Mouse (Mus musculus): Measurements from ENCODE around the gene Sod2. TPM values are rescaled to one million over a fixed set of nuclear protein-coding genes. Genes with fewer than 3 reads are reported as not detected.
"Not testable (repeated sequence)": the region's sequence is repeated elsewhere in the genome, so short reads cannot be mapped to it uniquely, and the experiment has no call there.

Gene Sod2
- polyA plus RNA-seq, 1 experiment from 2014 or later, result 120 TPM

GRCm38 (mm10) chr17:13060804-13061203, 54.2 kb downstream of the Sod2 start, which contains the start of gene Tcp10b:
Gene Tcp10b (plus strand): TSS chr17:13061104.
- not testable (repeated sequence) for ATAC-seq; H3K9ac ChIP-seq (replicated peaks; ENCODE audit: low read depth, low read length); H3K27me3 ChIP-seq (replicated peaks; ENCODE audit: control insufficient read depth, insufficient read depth, low read length); H3K36me3 ChIP-seq (ENCODE audit: control insufficient read depth, insufficient read depth); H3K4me1 ChIP-seq (replicated peaks; ENCODE audit: control insufficient read depth, insufficient read depth, low read length); H3K9me3 ChIP-seq (ENCODE audit: control insufficient read depth, low read length); H3K4me3 ChIP-seq (replicated peaks; ENCODE audit: low read length); H3K4me2 ChIP-seq (ENCODE audit: low read length); H3K27ac ChIP-seq (ENCODE audit: low read length)
- 93% methylated on average over 3 of the region's 4 CpGs for WGBS

GRCm38 (mm10) chr17:13062882-13063281, 56.2 kb downstream of the Sod2 start:
- not testable (repeated sequence) for H3K36me3 ChIP-seq (ENCODE audit: control insufficient read depth, insufficient read depth); H3K4me3 ChIP-seq (replicated peaks; ENCODE audit: low read length); H3K9ac ChIP-seq (replicated peaks; ENCODE audit: low read depth, low read length); H3K4me1 ChIP-seq (replicated peaks; ENCODE audit: control insufficient read depth, insufficient read depth, low read length); H3K27me3 ChIP-seq (replicated peaks; ENCODE audit: control insufficient read depth, insufficient read depth, low read length); H3K9me3 ChIP-seq (ENCODE audit: control insufficient read depth, low read length); H3K4me2 ChIP-seq (ENCODE audit: low read length); ATAC-seq; H3K27ac ChIP-seq (ENCODE audit: low read length)
- 93% methylated on average over 4 of the region's 7 CpGs for WGBS

DNA sequence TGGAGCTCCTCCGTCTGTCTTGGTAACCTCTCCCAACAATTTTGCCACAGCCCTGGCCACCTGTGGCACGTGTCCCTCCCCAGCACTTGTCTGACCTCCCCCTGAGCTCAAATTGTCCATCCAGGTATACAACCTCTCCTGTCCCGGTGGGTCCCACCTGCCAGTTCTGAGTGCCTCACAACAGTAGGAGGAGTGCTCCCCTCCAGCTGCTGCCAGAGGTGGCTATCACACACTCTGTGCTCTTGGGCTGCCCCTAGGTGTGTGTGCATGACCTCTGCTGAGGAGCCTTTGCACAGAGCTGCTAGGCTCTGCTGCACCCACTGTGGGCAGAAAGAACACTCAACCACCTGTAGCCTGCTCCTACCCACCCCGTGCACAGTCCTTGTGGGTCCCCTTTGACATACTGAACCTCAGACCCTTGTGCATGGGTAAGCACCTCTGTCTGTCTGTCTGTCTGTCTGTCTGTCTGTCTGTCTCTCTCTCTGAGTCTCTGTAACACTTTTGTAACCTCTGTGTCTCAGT, 61.3 kb downstream of the Sod2 start:
- no CpG with 5 or more reads among the region's 4 CpGs for WGBS

DNA sequence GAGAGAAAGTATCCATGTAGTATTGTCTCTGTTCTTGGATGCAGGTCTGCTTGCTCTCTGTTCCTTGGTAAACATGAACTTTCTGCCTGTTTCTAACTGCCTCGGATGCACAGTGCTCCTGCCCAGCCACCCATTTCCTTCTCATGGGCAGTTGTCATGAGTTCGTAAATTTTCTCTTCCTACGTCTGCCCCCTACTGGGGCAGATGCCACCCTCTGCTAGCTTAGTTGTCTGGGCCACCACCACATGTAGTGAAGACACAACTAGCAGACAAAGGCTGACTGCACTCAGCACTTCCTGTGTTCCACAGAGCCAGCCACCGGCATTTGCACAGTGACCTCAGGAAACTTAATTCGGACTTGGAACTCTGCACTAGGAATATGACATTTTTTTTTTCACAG, 62.6 kb downstream of the Sod2 start:
- H3K4me2 ChIP-seq (ENCODE audit: low read length); H3K36me3 ChIP-seq (ENCODE audit: control insufficient read depth, insufficient read depth); H3K4me3 ChIP-seq (replicated peaks; ENCODE audit: low read length); H3K9ac ChIP-seq (replicated peaks; ENCODE audit: low read depth, low read length); H3K4me1 ChIP-seq (replicated peaks; ENCODE audit: control insufficient read depth, insufficient read depth, low read length); H3K9me3 ChIP-seq (ENCODE audit: control insufficient read depth, low read length); H3K27ac ChIP-seq (ENCODE audit: low read length); ATAC-seq; H3K27me3 ChIP-seq (replicated peaks; ENCODE audit: control insufficient read depth, insufficient read depth, low read length): not testable (repeated sequence)
- 88% methylated on average over 3 of the region's 5 CpGs for WGBS

More for the DNA sequence above, 61.3 kb downstream of the Sod2 start:
- not testable (repeated sequence) for ATAC-seq; H3K9ac ChIP-seq (replicated peaks; ENCODE audit: low read depth, low read length); H3K4me3 ChIP-seq (replicated peaks; ENCODE audit: low read length); H3K36me3 ChIP-seq (ENCODE audit: control insufficient read depth, insufficient read depth); H3K27me3 ChIP-seq (replicated peaks; ENCODE audit: control insufficient read depth, insufficient read depth, low read length); H3K4me2 ChIP-seq (ENCODE audit: low read length); H3K4me1 ChIP-seq (replicated peaks; ENCODE audit: control insufficient read depth, insufficient read depth, low read length); H3K27ac ChIP-seq (ENCODE audit: low read length); H3K9me3 ChIP-seq (ENCODE audit: control insufficient read depth, low read length)

Other genes starting within 250 kb of the Sod2 start
- gene Igf2r, start 237.2 kb upstream of the Sod2 start, polyA plus RNA-seq (2015; fragmentation: Nextera tagmentation; extraction: Ambion mirVana), result 11.9 TPM in 2 replicates
- gene Mas1, start 138.7 kb upstream of the Sod2 start, polyA plus RNA-seq (2015; fragmentation: Nextera tagmentation; extraction: Ambion mirVana), result 0.43 and 0.50 TPM in 2 replicates
- not detected in 2 replicates for gene Mrgprh, start 130.8 kb upstream of the Sod2 start, polyA plus RNA-seq (2015; fragmentation: Nextera tagmentation; extraction: Ambion mirVana)
- 2.2 and 2.3 TPM in 2 replicates for gene Pnldc1, start 96.6 kb upstream of the Sod2 start, polyA plus RNA-seq (2015; fragmentation: Nextera tagmentation; extraction: Ambion mirVana)
- 410 and 457 TPM in 2 replicates for gene Tcp1, start 91.1 kb upstream of the Sod2 start, polyA plus RNA-seq (2015; fragmentation: Nextera tagmentation; extraction: Ambion mirVana)
- gene Mrpl18, start 90.5 kb upstream of the Sod2 start, polyA plus RNA-seq (2015; fragmentation: Nextera tagmentation; extraction: Ambion mirVana), result 122 and 126 TPM in 2 replicates
- 1.0 and 1.1 TPM in 2 replicates for gene Acat3, start 66.2 kb upstream of the Sod2 start, polyA plus RNA-seq (2015; fragmentation: Nextera tagmentation; extraction: Ambion mirVana)
- 336 and 338 TPM in 2 replicates for gene Acat2, start 46.1 kb upstream of the Sod2 start, polyA plus RNA-seq (2015; fragmentation: Nextera tagmentation; extraction: Ambion mirVana)
- 155 and 168 TPM in 2 replicates for gene Wtap, start 12.7 kb upstream of the Sod2 start, polyA plus RNA-seq (2015; fragmentation: Nextera tagmentation; extraction: Ambion mirVana)
- gene Gpr31b, start 45.5 kb downstream of the Sod2 start, polyA plus RNA-seq (2015; fragmentation: Nextera tagmentation; extraction: Ambion mirVana), result 0.25 and 0.58 TPM in 2 replicates
- gene Tcp10b, start 54.3 kb downstream of the Sod2 start, polyA plus RNA-seq (2015; fragmentation: Nextera tagmentation; extraction: Ambion mirVana), result 0.17 TPM in 1 of 2 replicates, not detected in the other
- gene Unc93a, start 125.0 kb downstream of the Sod2 start, polyA plus RNA-seq (2015; fragmentation: Nextera tagmentation; extraction: Ambion mirVana), result 0.09 and 0.27 TPM in 2 replicates
- not detected in 2 replicates for gene Smok2a, start 214.3 kb downstream of the Sod2 start, polyA plus RNA-seq (2015; fragmentation: Nextera tagmentation; extraction: Ambion mirVana)
- not detected in 2 replicates for gene Smok2b, start 223.4 kb downstream of the Sod2 start, polyA plus RNA-seq (2015; fragmentation: Nextera tagmentation; extraction: Ambion mirVana)

Measured in forebrain, embryonic 16.5 days (tissue).